Mouse (Mus musculus): ENCODE measurements around the gene Bach2.

Gene Bach2

GRCm38 (mm10) chr4:32440740-32441072, 202.1 kb downstream of the Bach2 start:
- Histone ChIP-seq H3K9me3 (ENCODE audit: low read length) (no peaks in the 10 kb centered on the region), H3K4me3 (replicated peaks; ENCODE audit: low read length) (no peak overlapping the region), H3K27me3 (ENCODE audit: insufficient read depth, low read length) (no peaks in the 10 kb centered on the region), H3K4me1 (replicated peaks; ENCODE audit: low read depth, low read length) (no peaks in the 10 kb centered on the region), H3K36me3 (ENCODE audit: insufficient read depth, low read length) (no peaks in the 10 kb centered on the region)
- no peak for TF ChIP-seq NANOG (IDR thresholded peaks at IDR 0.05; ENCODE audit: borderline replicate concordance, low read length)
- TF ChIP-seq POU5F1 (IDR thresholded peaks at IDR 0.05; ENCODE audit: borderline replicate concordance, low read length) = no peak
- TF ChIP-seq CTCF (conservative IDR thresholded peaks at IDR 0.05; ENCODE audit: low read length) = no peak

DNA sequence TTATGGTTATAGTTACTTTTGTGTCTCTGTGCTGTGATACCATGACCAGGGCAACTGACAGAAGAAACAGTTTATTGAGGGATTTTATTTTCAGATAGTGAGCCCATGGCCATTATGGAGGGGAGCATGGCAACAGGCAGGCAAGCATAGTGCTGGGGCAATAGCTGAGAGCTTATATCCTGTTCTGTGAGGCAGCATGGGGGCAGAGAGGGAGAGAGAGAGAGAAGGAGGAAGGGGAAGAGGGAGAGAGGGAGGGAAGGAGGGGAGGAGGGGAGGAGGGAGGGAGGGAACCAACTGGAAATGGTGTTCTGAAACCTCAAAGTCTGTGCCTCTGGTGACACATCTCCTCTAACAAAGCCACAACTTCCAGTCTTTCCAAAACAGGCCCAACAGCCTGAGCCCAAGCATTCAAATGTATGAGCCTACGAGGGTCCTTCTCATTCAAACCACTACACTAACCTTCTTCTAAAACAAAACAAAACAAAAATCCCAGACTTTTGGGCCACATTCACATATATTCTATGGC, 206.1 kb downstream of the Bach2 start:
- TF ChIP-seq CTCF (conservative IDR thresholded peaks at IDR 0.05; ENCODE audit: low read length) (no peak), POU5F1 (IDR thresholded peaks at IDR 0.05; ENCODE audit: borderline replicate concordance, low read length) (no peak), NANOG (IDR thresholded peaks at IDR 0.05; ENCODE audit: borderline replicate concordance, low read length) (no peak)
- no peaks in the 10 kb centered on the region for H3K4me1 ChIP-seq (replicated peaks; ENCODE audit: low read depth, low read length)
- no peaks in the 10 kb centered on the region for H3K27me3 ChIP-seq (ENCODE audit: insufficient read depth, low read length)
- no peaks in the 10 kb centered on the region for H3K36me3 ChIP-seq (ENCODE audit: insufficient read depth, low read length)
- H3K9me3 ChIP-seq (ENCODE audit: low read length) = no peaks in the 10 kb centered on the region
- H3K4me3 ChIP-seq (replicated peaks; ENCODE audit: low read length) = no peak overlapping the region

- H3K4me3 ChIP-seq (replicated peaks; ENCODE audit: low read length) = no peak overlapping the region
- H3K9me3 ChIP-seq (ENCODE audit: low read length) = no peaks in the 10 kb centered on the region
- H3K36me3 ChIP-seq (ENCODE audit: insufficient read depth, low read length) = no peaks in the 10 kb centered on the region
- no peak for TF ChIP-seq NANOG (IDR thresholded peaks at IDR 0.05; ENCODE audit: borderline replicate concordance, low read length)
- no peak for TF ChIP-seq CTCF (conservative IDR thresholded peaks at IDR 0.05; ENCODE audit: low read length)
- TF ChIP-seq POU5F1 (IDR thresholded peaks at IDR 0.05; ENCODE audit: borderline replicate concordance, low read length) = no peak
- no peaks in the 10 kb centered on the region for H3K4me1 ChIP-seq (replicated peaks; ENCODE audit: low read depth, low read length)
- no peaks in the 10 kb centered on the region for H3K27me3 ChIP-seq (ENCODE audit: insufficient read depth, low read length)
Measured at GRCm38 (mm10) chr4:32447850-32448249, 209.2 kb downstream of the Bach2 start.

- H3K27me3 ChIP-seq (ENCODE audit: insufficient read depth, low read length) = no peaks in the 10 kb centered on the region
- no peaks in the 10 kb centered on the region; the same call in 1 of the 2 replicates for H3K9me3 ChIP-seq (ENCODE audit: low read length)
- no peak overlapping the region for H3K4me3 ChIP-seq (replicated peaks; ENCODE audit: low read length)
- H3K4me1 ChIP-seq (replicated peaks; ENCODE audit: low read depth, low read length) = peaks cover 3% of the 10 kb centered on the region
- H3K36me3 ChIP-seq (ENCODE audit: insufficient read depth, low read length) = no peaks in the 10 kb centered on the region
- TF ChIP-seq POU5F1 (IDR thresholded peaks at IDR 0.05; ENCODE audit: borderline replicate concordance, low read length) = no peak
Measured at GRCm38 (mm10) chr4:32461986-32462385, 223.4 kb downstream of the Bach2 start.

- Histone ChIP-seq H3K9me3 (ENCODE audit: low read length) (no peaks in the 10 kb centered on the region; the same call in 1 of the 2 replicates), H3K4me1 (replicated peaks; ENCODE audit: low read depth, low read length) (peaks cover 3% of the 10 kb centered on the region), H3K4me3 (replicated peaks; ENCODE audit: low read length) (no peak overlapping the region), H3K36me3 (ENCODE audit: insufficient read depth, low read length) (no peaks in the 10 kb centered on the region), H3K27me3 (ENCODE audit: insufficient read depth, low read length) (no peaks in the 10 kb centered on the region)
- TF ChIP-seq CTCF (conservative IDR thresholded peaks at IDR 0.05; ENCODE audit: low read length) (no peak), POU5F1 (IDR thresholded peaks at IDR 0.05; ENCODE audit: borderline replicate concordance, low read length) (no peak), NANOG (IDR thresholded peaks at IDR 0.05; ENCODE audit: borderline replicate concordance, low read length) (no peak)
Measured at GRCm38 (mm10) chr4:32463065-32463464, 224.5 kb downstream of the Bach2 start.

DNA sequence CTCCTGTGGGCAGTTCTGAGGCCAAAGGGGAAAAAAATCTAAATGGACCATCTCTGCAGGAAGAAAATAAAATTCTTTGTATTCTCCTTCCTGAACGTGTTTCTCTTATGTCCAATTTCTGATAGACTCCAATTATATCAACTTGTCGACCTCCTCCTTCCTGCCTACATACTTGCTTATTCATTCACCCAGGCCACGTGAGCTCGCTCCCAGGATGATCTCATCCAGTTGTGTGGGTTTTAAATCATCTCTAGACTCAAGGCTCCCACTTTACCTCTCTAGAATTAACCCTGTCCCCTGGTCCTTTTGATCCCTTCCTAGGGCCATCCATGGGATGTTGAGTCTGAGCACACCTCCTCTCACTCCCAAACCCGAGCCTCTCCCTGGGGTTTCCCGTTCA, 225.9 kb downstream of the Bach2 start:
- H3K9me3 ChIP-seq (ENCODE audit: low read length) = no peaks in the 10 kb centered on the region; the same call in 1 of the 2 replicates
- TF ChIP-seq CTCF (conservative IDR thresholded peaks at IDR 0.05; ENCODE audit: low read length) (no peak), POU5F1 (IDR thresholded peaks at IDR 0.05; ENCODE audit: borderline replicate concordance, low read length) (no peak), NANOG (IDR thresholded peaks at IDR 0.05; ENCODE audit: borderline replicate concordance, low read length) (no peak)

DNA sequence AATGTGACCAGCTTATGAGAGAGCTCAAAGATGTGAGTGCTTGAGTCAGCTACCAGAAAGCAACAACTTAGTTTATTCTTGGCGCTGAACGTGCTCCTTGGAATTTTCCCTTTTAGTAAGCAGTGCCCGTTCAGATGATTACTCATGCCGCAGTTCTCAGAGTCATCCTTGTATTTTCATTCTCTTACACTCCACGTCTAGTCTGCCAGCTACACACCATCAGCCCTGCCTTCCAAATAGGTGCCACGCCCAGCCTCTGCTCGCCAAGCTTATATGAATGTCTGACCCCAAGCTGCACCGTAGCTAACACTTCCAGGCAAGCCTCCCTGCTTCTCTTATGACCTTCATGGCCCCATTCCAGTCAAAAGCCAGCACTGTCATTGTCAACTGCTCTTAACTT, 227.4 kb downstream of the Bach2 start:
- Histone ChIP-seq H3K27me3 (ENCODE audit: insufficient read depth, low read length) (no peaks in the 10 kb centered on the region), H3K9me3 (ENCODE audit: low read length) (no peaks in the 10 kb centered on the region), H3K4me3 (replicated peaks; ENCODE audit: low read length) (no peak overlapping the region), H3K36me3 (ENCODE audit: insufficient read depth, low read length) (no peaks in the 10 kb centered on the region), H3K4me1 (replicated peaks; ENCODE audit: low read depth, low read length) (peaks cover 3% of the 10 kb centered on the region)
- TF ChIP-seq CTCF (conservative IDR thresholded peaks at IDR 0.05; ENCODE audit: low read length) (no peak), NANOG (IDR thresholded peaks at IDR 0.05; ENCODE audit: borderline replicate concordance, low read length) (no peak), POU5F1 (IDR thresholded peaks at IDR 0.05; ENCODE audit: borderline replicate concordance, low read length) (no peak)

More for the DNA sequence above, 225.9 kb downstream of the Bach2 start:
- Histone ChIP-seq H3K36me3 (ENCODE audit: insufficient read depth, low read length) (no peaks in the 10 kb centered on the region), H3K4me3 (replicated peaks; ENCODE audit: low read length) (no peak overlapping the region), H3K27me3 (ENCODE audit: insufficient read depth, low read length) (no peaks in the 10 kb centered on the region), H3K4me1 (replicated peaks; ENCODE audit: low read depth, low read length) (peaks cover 3% of the 10 kb centered on the region)

GRCm38 (mm10) chr4:32477977-32478660, 239.5 kb downstream of the Bach2 start:
- H3K4me1 ChIP-seq (replicated peaks; ENCODE audit: low read depth, low read length) = peaks cover 51% of the 10 kb centered on the region
- TF ChIP-seq CTCF (conservative IDR thresholded peaks at IDR 0.05; ENCODE audit: low read length) (no peak), POU5F1 (IDR thresholded peaks at IDR 0.05; ENCODE audit: borderline replicate concordance, low read length) (no peak), NANOG (IDR thresholded peaks at IDR 0.05; ENCODE audit: borderline replicate concordance, low read length) (no peak)
- no peaks in the 10 kb centered on the region for H3K9me3 ChIP-seq (ENCODE audit: low read length)
- no peaks in the 10 kb centered on the region for H3K36me3 ChIP-seq (ENCODE audit: insufficient read depth, low read length)
- H3K27me3 ChIP-seq (ENCODE audit: insufficient read depth, low read length) = peaks cover 9% of the 10 kb centered on the region; the same call in 1 of the 2 replicates
- no peak overlapping the region for H3K4me3 ChIP-seq (replicated peaks; ENCODE audit: low read length)

DNA sequence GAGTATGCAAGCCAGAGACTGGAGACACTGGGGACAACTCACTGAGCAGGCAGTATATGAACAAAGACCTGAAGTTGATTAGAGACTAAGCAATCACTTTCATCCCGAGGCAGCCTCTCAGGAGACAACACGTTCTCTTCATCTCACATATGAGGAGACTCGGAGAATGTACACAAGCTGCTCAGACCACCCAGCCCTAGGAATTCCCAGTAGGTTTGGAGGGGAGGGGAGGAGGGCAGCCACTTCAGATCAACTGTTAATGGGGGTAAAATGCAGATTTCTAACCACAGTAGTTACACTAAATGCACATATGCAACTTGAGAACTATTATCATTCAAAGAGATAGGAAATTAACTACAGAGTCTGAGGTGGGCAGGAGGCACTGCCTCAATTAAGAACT, 240.6 kb downstream of the Bach2 start:
- H3K4me1 ChIP-seq (replicated peaks; ENCODE audit: low read depth, low read length) = peaks cover 60% of the 10 kb centered on the region
- TF ChIP-seq CTCF (conservative IDR thresholded peaks at IDR 0.05; ENCODE audit: low read length) (no peak), POU5F1 (IDR thresholded peaks at IDR 0.05; ENCODE audit: borderline replicate concordance, low read length) (peak; percentile 39; the same call in 1 of the 2 replicates)
- peaks cover 12% of the 10 kb centered on the region; the same call in 1 of the 2 replicates for H3K27me3 ChIP-seq (ENCODE audit: insufficient read depth, low read length)
- no peaks in the 10 kb centered on the region for H3K36me3 ChIP-seq (ENCODE audit: insufficient read depth, low read length)
- H3K9me3 ChIP-seq (ENCODE audit: low read length) = no peaks in the 10 kb centered on the region
- no peak overlapping the region for H3K4me3 ChIP-seq (replicated peaks; ENCODE audit: low read length)

Measured in E14TG2a.4 (cell line).